ENCODE assay signal across 8 mouse cellular contexts in the genomic region with DNA sequence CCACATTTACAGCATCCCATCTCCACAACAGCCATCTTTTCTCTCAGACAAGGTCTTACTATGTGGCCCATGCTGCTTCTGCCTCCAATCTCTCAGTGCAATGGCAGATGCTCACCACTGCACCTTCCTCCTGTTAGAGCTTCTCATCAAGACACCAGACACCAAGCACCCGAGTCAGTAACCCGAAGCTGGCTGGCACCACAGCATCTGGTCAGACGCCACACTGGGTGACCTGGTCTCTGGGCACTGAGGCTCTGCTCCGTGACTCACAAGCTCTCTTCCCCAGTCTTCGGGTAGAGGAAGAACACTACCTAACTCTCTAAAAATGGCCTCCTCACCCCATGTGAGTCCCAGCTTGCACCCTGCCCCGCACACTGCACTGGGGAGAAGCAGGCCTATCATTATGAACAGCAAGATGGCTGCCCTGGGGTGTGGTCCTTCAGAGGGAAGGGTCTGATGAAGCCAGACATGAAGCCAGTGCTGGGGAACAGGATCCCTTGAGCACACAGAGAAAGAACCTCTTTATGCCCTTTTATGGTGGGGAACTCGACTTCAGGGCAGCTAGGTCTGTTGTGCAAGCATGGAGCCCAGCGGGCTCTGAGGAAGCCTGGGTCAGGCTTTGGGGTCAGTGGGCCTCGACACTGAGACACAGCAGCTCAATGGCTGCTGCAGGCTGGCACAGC.
DNase-seq lines count a peak whose midpoint lies in the region; ATAC-seq and TF ChIP-seq lines count a peak whose summit lies in the region.

No protein-coding gene starts in this region.

- H3K9ac ChIP-seq in lung, embryonic 16.5 days (ENCODE audit: low read length), result peak overlapping the region; percentile 53
- no peak overlapping the region for H3K9ac ChIP-seq in forebrain, embryonic 14.5 days (ENCODE audit: low read length)
- H3K9ac ChIP-seq in limb, embryonic 11.5 days (ENCODE audit: low read length), result peak overlapping the region; percentile 32; the same call in 1 of the 2 replicates

- H3K36me3 ChIP-seq in lung, embryonic 16.5 days (ENCODE audit: control insufficient read depth, insufficient read depth, low read length), result no peaks in the 10 kb centered on the region
- H3K36me3 ChIP-seq in forebrain, embryonic 14.5 days (ENCODE audit: control insufficient read depth, insufficient read depth, low read length), result no peaks in the 10 kb centered on the region
- H3K36me3 ChIP-seq in limb, embryonic 11.5 days (ENCODE audit: control insufficient read depth, insufficient read depth, low read length), result no peaks in the 10 kb centered on the region
- H3K36me3 ChIP-seq in small intestine, adult 2 months (ENCODE audit: control insufficient read depth, insufficient read depth, low read length), result peaks cover 7% of the 10 kb centered on the region; the same call in 1 of the 2 replicates

- no peak for TF ChIP-seq POLR2A in small intestine, adult 2 months (IDR thresholded peaks at IDR 0.05; ENCODE audit: low read depth, low read length)

- no peaks in the 10 kb centered on the region for H3K9me3 ChIP-seq in lung, embryonic 16.5 days (ENCODE audit: control insufficient read depth, low read length)
- H3K9me3 ChIP-seq in forebrain, embryonic 14.5 days (replicated peaks; ENCODE audit: control insufficient read depth, low read length), result no peaks in the 10 kb centered on the region
- H3K9me3 ChIP-seq in limb, embryonic 11.5 days (ENCODE audit: control insufficient read depth, low read length), result no peaks in the 10 kb centered on the region

- no peak for DNase-seq in lung, postnatal 10 days
- no peak for DNase-seq in forebrain, embryonic 14.5 days (ENCODE audit: low spot score)
- no peak for DNase-seq in limb, embryonic 11.5 days (ENCODE audit: low spot score)
- no peak for DNase-seq in left cerebral cortex, postnatal 4 days
- DNase-seq in ovary, postnatal 14 days (ENCODE audit: low spot score), result no peak
- DNase-seq in cerebellum, postnatal 10 days, result no peak

- TF ChIP-seq CTCF in small intestine, adult 2 months (IDR thresholded peaks at IDR 0.05; ENCODE audit: extremely low read depth, insufficient read length, insufficient replicate concordance, low read depth, low read length), result no peak

- ATAC-seq in lung, embryonic 16.5 days (ENCODE audit: low read depth), result no peak; the same call in 1 of the 2 replicates
- ATAC-seq in forebrain, embryonic 14.5 days, result no peak; the same call in 1 of the 2 replicates
- no peak for ATAC-seq in limb, embryonic 11.5 days (ENCODE audit: insufficient number of reproducible peaks, low FRiP score, low TSS enrichment, low read depth)

- intact Hi-C loops in left cerebral cortex, postnatal 4 days (cut with DNase I), result no loop called here

- 52% methylated on average over 9 of the region's 9 CpGs for WGBS in lung, embryonic 16.5 days
- 74% methylated on average over 9 of the region's 9 CpGs for WGBS in forebrain, embryonic 14.5 days
- WGBS in limb, embryonic 11.5 days, result 64% methylated on average over 9 of the region's 9 CpGs
- 69% methylated on average over 9 of the region's 9 CpGs for WGBS in small intestine, adult 2 months

- no peaks in the 10 kb centered on the region for H3K27me3 ChIP-seq in lung, embryonic 16.5 days (ENCODE audit: control insufficient read depth, insufficient read depth, low read depth, low read length)
- H3K27me3 ChIP-seq in forebrain, embryonic 14.5 days (replicated peaks; ENCODE audit: control insufficient read depth, insufficient read depth, low read length), result no peaks in the 10 kb centered on the region
- H3K27me3 ChIP-seq in limb, embryonic 11.5 days (ENCODE audit: control insufficient read depth, insufficient read depth, low read length), result no peaks in the 10 kb centered on the region
- H3K27me3 ChIP-seq in small intestine, adult 2 months (ENCODE audit: control insufficient read depth, insufficient read depth, low read length), result no peaks in the 10 kb centered on the region

- no peak overlapping the region for H3K4me2 ChIP-seq in lung, embryonic 16.5 days (ENCODE audit: low read depth, low read length)
- H3K4me2 ChIP-seq in forebrain, embryonic 14.5 days (ENCODE audit: low read length), result no peak overlapping the region
- no peak overlapping the region for H3K4me2 ChIP-seq in limb, embryonic 11.5 days (ENCODE audit: low read depth, severe bottlenecking)

- no peak overlapping the region for H3K4me3 ChIP-seq in lung, embryonic 16.5 days (ENCODE audit: low read length)
- no peak overlapping the region for H3K4me3 ChIP-seq in forebrain, embryonic 14.5 days (ENCODE audit: low read depth, low read length)
- no peak overlapping the region for H3K4me3 ChIP-seq in limb, embryonic 11.5 days (ENCODE audit: low read depth, low read length)
- no peak overlapping the region for H3K4me3 ChIP-seq in small intestine, adult 2 months (ENCODE audit: low read depth, low read length)

- peaks cover 35% of the 10 kb centered on the region for H3K4me1 ChIP-seq in lung, embryonic 16.5 days (replicated peaks; ENCODE audit: control insufficient read depth, insufficient read depth, low read length)
- H3K4me1 ChIP-seq in forebrain, embryonic 14.5 days (ENCODE audit: control insufficient read depth, insufficient read depth, low read length), result peaks cover 8% of the 10 kb centered on the region
- peaks cover 28% of the 10 kb centered on the region for H3K4me1 ChIP-seq in limb, embryonic 11.5 days (ENCODE audit: control insufficient read depth, insufficient read depth, low read length)
- peaks cover 27% of the 10 kb centered on the region for H3K4me1 ChIP-seq in small intestine, adult 2 months (ENCODE audit: control insufficient read depth, insufficient read depth, insufficient read length, low read length)

- peak overlapping the region; percentile 88 for H3K27ac ChIP-seq in lung, embryonic 16.5 days (ENCODE audit: low read length)
- H3K27ac ChIP-seq in forebrain, embryonic 14.5 days (ENCODE audit: low read depth, low read length), result 0 out of 2 replicates have a peak overlapping the region, but pooled peaks have one; percentile 70
- H3K27ac ChIP-seq in limb, embryonic 11.5 days (replicated peaks; ENCODE audit: low read depth, low read length), result peak overlapping the region; percentile 72
- 0 out of 2 replicates have a peak overlapping the region, but pooled peaks have one; percentile 3 for H3K27ac ChIP-seq in small intestine, adult 2 months (ENCODE audit: insufficient read depth, low read depth, low read length)

Comparison
In these comparisons a context has a peak if more than half of its experiments do, and no peak if none do; other contexts are left out.
1. H3K27ac ChIP-seq: peak in every context shown above with its lines; median percentile 88 in lung, embryonic 16.5 days; 72 in limb, embryonic 11.5 days; 70 in forebrain, embryonic 14.5 days; 3 in small intestine, adult 2 months.